Mouse (Mus musculus) lung, embryonic 16.5 days (tissue): ENCODE measurements around the gene Nab2. TPM values are rescaled to one million over a fixed set of nuclear protein-coding genes. Genes with fewer than 3 reads are reported as not detected.
A peak's percentile ranks its signal among the peaks of the same experiment; 100 is the strongest.

Experiments
- ATAC-seq: fragments of 200-750 bp; cut with Nextera tagmentation; 2 replicates; pipeline ENCODE4 v1.8.0; 2017; ENCODE audit warnings: low read depth, mild to moderate bottlenecking, moderate library complexity
- H3K27ac ChIP-seq: fragments of 300-500 bp; sonication (generic); 2 replicates; pipeline ENCODE4 v1.5.1; 2014; ENCODE audit warnings: mild to moderate bottlenecking, control low read depth, low read length
- H3K27me3 ChIP-seq: fragments of 300-500 bp; sonication (generic); 2 replicates; pipeline ENCODE4 v1.6.1; 2014; ENCODE audit warnings: low read depth, low read length, mixed read lengths; ENCODE audit not compliant: control insufficient read depth, insufficient read depth
- H3K36me3 ChIP-seq: fragments of 300-500 bp; sonication (generic); 2 replicates; pipeline ENCODE4 v1.6.1; 2014; ENCODE audit warnings: low read length; ENCODE audit not compliant: control insufficient read depth, insufficient read depth
- H3K4me1 ChIP-seq: fragments of 300-500 bp; sonication (generic); replicated peaks from 2 replicates; pipeline ENCODE4 v1.6.1; 2014; ENCODE audit warnings: low read length, mixed read lengths; ENCODE audit not compliant: control insufficient read depth, insufficient read depth
- H3K4me2 ChIP-seq: fragments of 300-500 bp; sonication (generic); 2 replicates; pipeline ENCODE4 v1.6.1; 2014; ENCODE audit warnings: low read depth, low read length, control low read depth
- H3K4me3 ChIP-seq: fragments of 300-500 bp; sonication (generic); 2 replicates; pipeline ENCODE4 v1.5.1; 2014; ENCODE audit warnings: mild to moderate bottlenecking, low read length, control low read depth
- H3K9ac ChIP-seq: fragments of 300-500 bp; sonication (generic); 2 replicates; pipeline ENCODE4 v1.6.1; 2014; ENCODE audit warnings: low read length, control low read depth
- H3K9me3 ChIP-seq: fragments of 300-500 bp; sonication (generic); 2 replicates; pipeline ENCODE4 v1.6.1; 2016; ENCODE audit warnings: low read length; ENCODE audit not compliant: control insufficient read depth
- WGBS: fragments of 180-500 bp; shearing (Covaris S2); extraction: QIAGEN DNeasy Blood & Tissue Kit; methylation state at CpG from one replicate; pipeline ENCODE4 v1.1.7; 2014; 5-methylcytosine and 5-hydroxymethylcytosine counted together
- polyA plus RNA-seq: library from polyadenylated mRNA; unstranded; fragments of >200 nt; fragmentation: Nextera tagmentation; extraction: Ambion mirVana; gene quantifications from 2 replicates; pipeline ENCODE4 v1.2.1, GENCODE M21; 2015

The Nab2 gene
- polyA plus RNA-seq, 1 experiment from 2014 or later: 16.2 TPM

DNA sequence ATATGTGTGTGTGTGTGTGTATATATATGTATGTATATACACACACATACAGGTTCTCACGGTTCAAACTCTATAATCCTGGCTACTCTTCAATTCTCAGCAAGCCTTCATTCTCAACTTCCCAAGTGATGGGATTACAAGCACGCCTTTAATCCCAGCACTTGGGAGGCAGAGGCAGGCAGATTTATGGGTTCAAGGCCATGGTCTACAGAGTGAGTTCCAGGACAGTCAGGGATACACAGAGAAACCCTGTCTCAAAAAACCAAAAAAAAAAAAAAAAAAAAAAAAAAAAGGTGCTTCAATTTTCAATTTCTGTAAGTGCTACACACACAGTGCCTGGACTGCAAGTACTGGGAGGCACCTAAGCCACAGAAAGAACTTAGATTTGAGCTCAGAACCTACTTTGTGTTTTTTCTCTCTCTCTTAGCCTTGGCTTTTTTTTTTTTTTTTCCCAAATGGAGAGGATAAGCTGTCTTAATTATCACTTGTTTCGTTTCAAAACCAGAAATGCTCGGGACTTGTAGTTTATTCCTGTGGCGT, 7.6 kb upstream of the Nab2 start:
- WGBS: 42% methylated on average over 5 of the region's 5 CpGs
- no peaks in the 10 kb centered on the region for H3K9me3 ChIP-seq
- H3K4me2 ChIP-seq: peak overlapping the region; percentile 57
- H3K27me3 ChIP-seq: no peaks in the 10 kb centered on the region
- H3K36me3 ChIP-seq: no peaks in the 10 kb centered on the region
- no peak for ATAC-seq
- peak overlapping the region; percentile 72 for H3K4me3 ChIP-seq
- H3K27ac ChIP-seq: peak overlapping the region; percentile 81
- peaks cover 11% of the 10 kb centered on the region for H3K4me1 ChIP-seq
- H3K9ac ChIP-seq: peak overlapping the region; percentile 55; the same call in 1 of the 2 replicates

DNA sequence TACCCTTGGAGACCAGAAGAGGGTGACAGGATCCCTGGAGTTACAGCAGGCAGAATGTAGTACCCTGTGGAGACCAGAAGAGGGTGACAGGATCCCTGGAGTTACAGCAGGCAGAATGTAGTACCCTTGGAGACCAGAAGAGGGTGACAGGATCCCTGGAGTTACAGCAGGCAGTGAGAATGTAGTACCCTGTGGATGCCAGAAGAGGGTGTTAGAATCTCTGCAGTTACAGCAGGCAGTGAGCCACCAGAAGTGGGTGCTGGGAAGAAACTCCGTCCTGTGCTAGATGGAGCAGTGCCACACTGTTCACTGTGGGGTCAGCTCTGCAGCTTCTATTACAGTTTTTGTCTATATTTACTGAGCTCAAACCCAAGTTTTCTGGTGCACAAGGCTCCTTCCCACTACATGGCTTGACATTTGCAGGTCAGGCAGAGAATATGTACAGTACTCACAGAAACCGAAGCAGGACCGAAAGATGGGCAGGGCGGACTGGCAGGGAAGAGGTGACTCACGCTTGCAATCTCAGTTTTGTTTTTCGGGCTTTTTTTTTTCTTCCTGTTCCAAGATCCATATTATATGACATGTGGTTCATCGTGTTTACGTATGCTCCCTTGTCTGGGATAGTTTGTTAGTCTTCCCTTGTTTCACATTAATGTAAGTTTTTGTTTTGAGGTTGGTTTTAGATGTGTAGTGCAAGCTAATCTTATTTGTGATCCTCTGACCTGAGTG, 6.6 kb upstream of the Nab2 start:
- Histone ChIP-seq H3K4me2 (no peak overlapping the region), H3K27ac (peak overlapping the region; percentile 41; the same call in 1 of the 2 replicates), H3K4me3 (no peak overlapping the region), H3K9me3 (no peaks in the 10 kb centered on the region), H3K9ac (no peak overlapping the region), H3K4me1 (peaks cover 11% of the 10 kb centered on the region), H3K27me3 (no peaks in the 10 kb centered on the region), H3K36me3 (no peaks in the 10 kb centered on the region)
- peak; percentile 18; the same call in 1 of the 2 replicates for ATAC-seq
- 83% methylated on average over 8 of the region's 8 CpGs for WGBS

DNA sequence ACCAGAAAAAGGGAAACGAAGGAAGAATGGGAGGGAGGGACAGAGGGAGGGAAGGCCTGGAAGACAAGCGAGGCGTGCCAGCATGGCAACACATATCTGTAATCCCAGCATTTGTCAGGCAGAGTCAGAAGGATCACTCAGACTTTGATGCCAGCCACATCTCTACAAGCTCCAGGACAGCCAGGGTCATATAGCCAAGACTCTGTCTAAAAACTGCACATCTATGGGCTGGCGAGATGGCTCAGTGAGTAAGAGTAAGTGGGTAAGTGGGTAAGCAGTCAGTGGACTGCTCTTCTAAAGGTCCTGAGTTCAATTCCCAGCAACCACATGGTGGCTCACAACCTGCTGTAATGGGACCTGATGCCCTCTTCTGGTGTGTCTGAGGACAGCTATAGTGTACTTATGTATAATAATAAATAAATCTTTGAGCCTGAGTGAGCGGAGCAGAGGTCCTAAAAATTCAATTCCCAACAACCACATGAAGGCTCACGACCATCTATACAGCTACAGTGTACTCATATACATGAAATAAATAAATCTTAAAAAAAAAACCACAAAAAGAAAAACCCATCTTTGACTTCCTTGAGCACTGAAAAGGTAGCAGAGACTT, 5.8 kb upstream of the Nab2 start:
- no peaks in the 10 kb centered on the region for H3K36me3 ChIP-seq
- no peaks in the 10 kb centered on the region for H3K27me3 ChIP-seq
- peaks cover 17% of the 10 kb centered on the region for H3K4me1 ChIP-seq
- no peak for ATAC-seq
- H3K4me2 ChIP-seq: no peak overlapping the region
- no peak overlapping the region for H3K4me3 ChIP-seq
- no peaks in the 10 kb centered on the region for H3K9me3 ChIP-seq
- no peak overlapping the region for H3K27ac ChIP-seq
- no peak overlapping the region for H3K9ac ChIP-seq
- WGBS: 88% methylated on average over 6 of the region's 6 CpGs

DNA sequence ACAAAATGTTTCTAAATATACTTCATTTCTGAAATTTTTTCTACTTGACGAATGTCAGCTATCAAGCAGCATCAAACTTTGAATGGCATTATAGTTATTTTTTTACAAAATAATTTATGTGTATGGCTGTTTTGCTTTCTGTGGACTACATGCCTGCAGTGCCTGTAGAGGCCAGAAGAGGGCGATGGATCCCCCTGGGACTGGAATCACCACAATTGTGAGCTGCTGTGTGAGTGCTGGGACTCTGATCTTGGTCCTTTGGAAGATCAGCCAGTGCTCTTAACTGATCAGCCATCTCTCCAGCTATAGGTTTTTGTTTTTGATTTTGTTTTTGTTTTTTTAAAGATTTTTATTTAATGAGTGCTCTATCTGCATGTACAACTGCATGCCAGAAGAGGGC, 2.9 kb upstream of the Nab2 start:
- H3K27ac ChIP-seq: no peak overlapping the region
- H3K27me3 ChIP-seq: no peaks in the 10 kb centered on the region
- peaks cover 11% of the 10 kb centered on the region for H3K4me1 ChIP-seq
- no peaks in the 10 kb centered on the region for H3K9me3 ChIP-seq
- H3K4me3 ChIP-seq: no peak overlapping the region
- H3K36me3 ChIP-seq: no peaks in the 10 kb centered on the region
- no peak for ATAC-seq
- 38% methylated on average over 2 of the region's 2 CpGs for WGBS
- H3K9ac ChIP-seq: no peak overlapping the region
- no peak overlapping the region for H3K4me2 ChIP-seq

DNA sequence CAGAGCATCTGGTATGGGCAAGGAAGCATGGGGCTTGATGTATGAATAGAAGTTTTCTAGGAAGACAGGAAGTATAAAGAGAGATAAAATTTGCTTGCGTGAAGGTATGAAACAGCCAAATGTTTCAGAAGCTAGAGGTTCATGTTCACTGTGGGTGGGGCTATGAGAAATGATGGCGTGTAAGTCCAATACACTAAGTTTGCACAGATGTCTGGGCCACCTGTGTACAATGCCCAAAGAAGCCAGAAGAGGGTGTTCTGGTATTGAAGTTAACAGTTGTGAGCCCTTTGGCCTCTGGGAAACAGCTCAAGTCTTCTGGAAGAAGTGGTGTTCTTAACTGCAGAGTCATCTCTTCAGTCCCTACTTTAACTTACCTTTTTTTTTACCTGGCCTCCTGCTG, 1.8 kb upstream of the Nab2 start:
- no peak for ATAC-seq
- no peaks in the 10 kb centered on the region for H3K27me3 ChIP-seq
- no peak overlapping the region for H3K4me2 ChIP-seq
- peaks cover 14% of the 10 kb centered on the region for H3K4me1 ChIP-seq
- H3K4me3 ChIP-seq: no peak overlapping the region
- 82% methylated on average over 2 of the region's 2 CpGs for WGBS
- H3K9me3 ChIP-seq: no peaks in the 10 kb centered on the region
- H3K9ac ChIP-seq: no peak overlapping the region
- no peaks in the 10 kb centered on the region for H3K36me3 ChIP-seq
- H3K27ac ChIP-seq: no peak overlapping the region

DNA sequence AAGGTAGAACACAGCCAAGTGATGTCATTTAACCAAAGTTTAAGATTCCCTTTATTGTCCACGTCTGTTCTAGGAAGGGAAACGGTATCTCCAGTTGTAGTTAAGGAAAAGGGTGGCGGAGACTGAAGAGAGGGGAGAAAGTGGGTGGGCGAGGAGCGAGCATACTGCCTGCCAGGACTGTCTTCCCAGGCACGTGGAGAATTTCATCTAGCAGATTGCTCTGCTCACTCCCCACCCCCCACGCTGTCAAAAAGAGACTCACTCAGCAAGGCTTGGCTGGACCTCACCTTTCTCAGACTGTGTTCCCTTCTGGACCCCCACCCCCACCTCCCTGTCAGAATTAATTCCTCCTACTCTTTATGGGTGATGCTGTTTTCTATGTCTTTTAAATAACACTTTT, 802 bp upstream of the Nab2 start:
- Histone ChIP-seq H3K27ac (peak overlapping the region; percentile 100), H3K4me3 (peak overlapping the region; percentile 92), H3K4me1 (peaks cover 24% of the 10 kb centered on the region), H3K9ac (peak overlapping the region; percentile 97), H3K36me3 (peaks cover 3% of the 10 kb centered on the region; the same call in 1 of the 2 replicates), H3K9me3 (no peaks in the 10 kb centered on the region), H3K4me2 (peak overlapping the region; percentile 80), H3K27me3 (no peaks in the 10 kb centered on the region)
- WGBS: 6% methylated on average over 7 of the region's 7 CpGs
- no peak for ATAC-seq

DNA sequence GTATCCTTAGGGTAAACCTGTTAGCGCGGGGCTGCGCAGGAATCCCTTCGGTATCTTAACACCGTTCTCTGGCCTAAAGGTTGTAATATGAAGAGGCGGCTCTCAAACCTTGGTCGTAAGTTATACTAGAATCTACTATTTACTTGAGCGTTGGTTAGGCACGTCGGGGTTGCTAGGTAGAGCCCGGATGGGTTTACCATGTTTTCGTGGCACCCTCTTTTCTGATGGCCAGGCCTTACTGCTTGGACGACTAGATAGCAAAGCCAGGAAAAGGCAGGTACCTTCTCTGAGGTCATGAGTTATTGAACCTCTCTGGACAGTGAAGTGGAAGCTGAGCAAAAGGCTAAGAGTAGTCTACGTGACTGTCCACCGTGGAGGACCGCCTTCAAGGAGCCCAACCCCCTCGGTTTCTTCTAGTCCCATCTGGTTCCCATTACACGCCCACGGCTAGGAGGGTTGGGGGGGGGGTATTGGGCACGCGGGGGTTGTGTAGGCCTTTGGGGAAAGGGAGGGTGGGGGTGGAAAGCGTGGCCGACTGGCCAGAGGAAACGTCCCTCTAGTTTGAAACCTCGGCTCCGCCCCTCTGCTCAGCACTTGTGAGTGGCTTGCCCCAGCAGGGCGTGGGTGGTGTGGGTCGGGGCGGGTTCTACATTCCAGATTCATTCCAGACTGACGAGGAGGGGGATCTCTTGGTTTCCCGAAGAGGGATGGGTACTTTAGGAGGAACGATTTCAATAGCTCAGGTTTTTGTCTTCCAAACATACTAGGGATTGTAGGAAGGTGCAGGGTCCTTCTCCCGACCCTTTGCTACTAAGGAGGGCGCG, 887 bp downstream of the Nab2 start:
- no peaks in the 10 kb centered on the region for H3K9me3 ChIP-seq
- WGBS: under 1% methylated on average over 34 of the region's 35 CpGs
- peak overlapping the region; percentile 80 for H3K4me2 ChIP-seq
- H3K27ac ChIP-seq: peak overlapping the region; percentile 100
- peak overlapping the region; percentile 92 for H3K4me3 ChIP-seq
- no peaks in the 10 kb centered on the region for H3K27me3 ChIP-seq
- peaks cover 41% of the 10 kb centered on the region for H3K4me1 ChIP-seq
- H3K36me3 ChIP-seq: peaks cover 6% of the 10 kb centered on the region
- peak; percentile 75 for ATAC-seq
- peak overlapping the region; percentile 97 for H3K9ac ChIP-seq

DNA sequence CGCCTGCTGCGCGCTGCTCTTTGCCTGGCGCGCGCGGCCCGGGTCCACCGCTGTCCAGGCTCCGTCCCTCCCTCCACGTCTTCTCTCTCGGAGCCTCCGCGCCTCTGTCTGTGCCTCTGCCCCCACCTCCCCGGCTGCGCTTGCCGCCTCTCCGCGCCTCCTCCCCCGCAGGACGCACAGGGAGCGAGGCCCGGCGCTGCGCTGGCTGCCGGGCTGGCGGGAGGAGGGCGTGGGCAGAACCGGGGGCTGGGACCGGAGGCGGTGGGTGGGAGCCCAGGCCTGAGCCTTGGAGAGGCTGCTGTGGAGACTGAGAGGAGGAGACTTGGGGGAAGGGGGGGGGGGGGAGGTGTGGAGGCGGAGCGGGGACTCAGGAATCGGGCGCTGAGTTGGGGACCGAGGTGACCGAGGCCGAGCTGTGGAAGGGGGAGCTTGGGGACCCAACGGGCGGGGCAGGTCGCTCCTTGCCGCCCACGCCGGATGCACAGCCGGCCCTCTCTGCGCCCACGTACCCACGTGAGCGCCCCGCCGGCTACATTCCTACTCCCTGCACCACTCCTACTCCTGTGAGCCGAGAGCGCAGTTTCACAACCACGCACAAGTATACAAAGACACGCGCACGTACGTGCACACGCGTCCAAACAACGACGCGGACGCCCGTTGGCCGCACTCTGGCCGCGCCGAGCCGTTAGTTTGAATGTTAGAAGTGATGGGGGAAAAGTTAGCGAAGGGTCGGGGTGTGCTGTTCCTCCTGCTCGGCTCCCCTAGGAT, 1.7 kb downstream of the Nab2 start, which contains the start of gene Nemp1:
Gene Nemp1 (plus strand): TSS at position 401 of the 768 bp plus-strand sequence.
- peaks cover 6% of the 10 kb centered on the region for H3K36me3 ChIP-seq
- peak within 1 kb of the TSS; percentile 100 for H3K27ac ChIP-seq
- H3K9ac ChIP-seq: peak within 1 kb of the TSS; percentile 97
- under 1% methylated on average over 66 of the region's 73 CpGs for WGBS
- H3K4me1 ChIP-seq: peaks cover 49% of the 10 kb centered on the region
- H3K4me2 ChIP-seq: peak within 1 kb of the TSS; percentile 80
- peak within 1 kb of the TSS; percentile 92 for H3K4me3 ChIP-seq
- peak; percentile 71 for ATAC-seq
- no peaks in the 10 kb centered on the region for H3K9me3 ChIP-seq
- H3K27me3 ChIP-seq: no peaks in the 10 kb centered on the region
